Mouse (Mus musculus) cerebellum, postnatal 4 days (tissue): ENCODE measurements around the gene Ccdc183.

ENCODE experiments used
- DNase-seq, 2 experiments: peaks; one replicate each; pipeline ENCODE4 v3.0.0; 2022; ENCODE audit warnings: low spot score in 2 of 2, mixed read lengths in 1 of 2

The Ccdc183 gene

DNA sequence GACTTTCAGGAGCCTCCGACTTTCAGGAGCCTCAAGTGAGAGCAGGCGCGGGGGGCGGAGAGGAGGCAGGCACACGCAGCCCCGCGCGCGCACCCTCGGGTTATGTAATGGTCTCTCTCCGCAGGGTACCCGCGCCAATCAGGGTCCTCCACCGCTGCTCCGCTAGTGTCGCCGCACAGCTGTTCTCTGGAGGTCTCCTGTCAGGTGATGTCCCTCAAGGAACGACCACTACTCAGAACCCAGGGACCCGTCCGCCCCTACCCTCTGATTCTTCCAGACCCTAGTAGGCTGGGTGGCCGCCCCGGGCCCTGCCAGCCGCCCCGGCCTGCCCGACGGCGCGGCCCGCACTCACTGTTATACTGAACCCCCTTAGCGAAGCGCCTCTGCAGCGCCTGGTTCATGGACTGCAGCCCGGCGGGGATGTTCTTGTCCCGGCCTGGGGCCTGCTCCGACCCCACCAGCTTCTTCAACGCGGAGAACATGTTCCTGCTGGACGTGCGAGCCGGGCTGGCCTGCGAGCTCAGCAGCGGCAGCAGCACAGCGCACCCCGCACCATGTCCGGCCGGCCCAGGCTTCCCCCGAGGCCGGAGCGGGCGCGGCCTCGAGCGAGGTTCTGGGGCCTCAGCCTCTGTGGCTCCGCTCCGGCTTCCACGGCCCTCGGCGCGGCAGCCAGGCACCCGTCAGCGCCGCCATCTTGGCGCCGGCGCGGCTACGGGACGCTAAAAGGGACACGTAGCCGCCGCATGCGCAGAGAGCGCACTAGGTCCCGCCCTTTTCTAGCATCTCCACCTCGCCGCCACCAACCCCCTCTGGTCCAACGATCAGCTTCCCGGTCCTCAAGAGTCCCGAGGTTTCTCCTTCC is 9.5 kb downstream of the Ccdc183 start, which contains the start of gene Rabl6:
Gene Rabl6, minus strand, starts transcription at position 761 of the 862 bp plus-strand sequence.
- DNase-seq: peak; percentile 70 to 88

DNA sequence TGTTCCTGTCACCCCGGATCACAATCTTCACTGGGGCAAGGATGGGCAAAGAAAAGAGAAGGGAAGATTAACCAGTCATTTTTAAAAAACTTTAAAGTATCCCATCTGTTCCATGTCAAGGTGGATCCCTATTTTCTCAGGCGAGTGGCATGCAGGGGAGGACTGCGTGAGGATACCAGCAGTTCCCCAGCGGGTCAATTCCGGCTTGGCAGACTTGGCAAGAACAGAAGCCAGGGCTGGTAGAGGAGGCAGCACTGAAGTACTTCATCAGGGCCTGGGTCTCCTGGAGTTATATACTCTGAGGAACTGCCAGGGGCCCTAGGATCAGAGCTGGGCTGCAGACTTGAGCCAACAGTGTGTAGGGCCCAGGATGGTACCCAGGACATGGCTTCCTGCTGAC is 15.0 kb downstream of the Ccdc183 start:
- no peak for DNase-seq

DNA sequence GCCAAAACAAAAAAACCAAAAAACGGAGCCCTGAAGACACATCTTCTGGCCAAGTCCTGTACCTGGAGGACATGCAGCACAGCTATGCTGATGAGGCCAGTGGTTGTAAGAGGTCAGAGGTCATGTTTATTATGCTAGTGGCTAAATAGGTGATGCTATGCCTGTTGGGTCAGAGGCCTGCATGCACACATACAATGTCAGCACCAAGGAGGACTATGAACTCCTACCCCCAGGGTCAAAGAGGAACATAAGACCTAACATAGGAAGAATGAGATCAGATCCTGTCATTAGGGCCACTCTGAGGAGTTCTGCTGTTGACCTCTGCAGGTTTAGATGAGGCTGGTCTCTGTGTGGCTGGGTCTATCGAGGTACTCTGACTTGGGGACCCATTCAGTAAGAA is 17.4 kb downstream of the Ccdc183 start:
- DNase-seq: no peak

DNA sequence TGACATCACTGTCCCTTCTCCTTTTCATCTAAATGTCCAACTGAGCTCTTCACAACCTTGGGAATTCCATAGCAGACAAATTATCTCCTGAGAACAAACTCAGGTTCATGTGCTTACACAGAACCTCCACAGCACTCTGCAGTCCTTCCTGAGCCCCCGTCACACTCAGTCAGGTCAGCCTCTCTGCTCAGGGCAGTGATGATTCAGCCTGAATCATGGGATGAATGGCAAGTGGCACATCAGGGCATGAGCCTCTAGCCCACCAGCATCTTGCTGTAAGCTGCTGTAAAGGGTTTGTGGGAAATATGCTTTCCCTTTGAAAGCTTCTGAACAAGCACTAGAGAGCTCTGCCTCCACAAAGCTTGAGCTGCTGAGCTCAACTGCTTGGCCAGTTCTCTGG is 18.7 kb downstream of the Ccdc183 start:
- DNase-seq: no peak

DNA sequence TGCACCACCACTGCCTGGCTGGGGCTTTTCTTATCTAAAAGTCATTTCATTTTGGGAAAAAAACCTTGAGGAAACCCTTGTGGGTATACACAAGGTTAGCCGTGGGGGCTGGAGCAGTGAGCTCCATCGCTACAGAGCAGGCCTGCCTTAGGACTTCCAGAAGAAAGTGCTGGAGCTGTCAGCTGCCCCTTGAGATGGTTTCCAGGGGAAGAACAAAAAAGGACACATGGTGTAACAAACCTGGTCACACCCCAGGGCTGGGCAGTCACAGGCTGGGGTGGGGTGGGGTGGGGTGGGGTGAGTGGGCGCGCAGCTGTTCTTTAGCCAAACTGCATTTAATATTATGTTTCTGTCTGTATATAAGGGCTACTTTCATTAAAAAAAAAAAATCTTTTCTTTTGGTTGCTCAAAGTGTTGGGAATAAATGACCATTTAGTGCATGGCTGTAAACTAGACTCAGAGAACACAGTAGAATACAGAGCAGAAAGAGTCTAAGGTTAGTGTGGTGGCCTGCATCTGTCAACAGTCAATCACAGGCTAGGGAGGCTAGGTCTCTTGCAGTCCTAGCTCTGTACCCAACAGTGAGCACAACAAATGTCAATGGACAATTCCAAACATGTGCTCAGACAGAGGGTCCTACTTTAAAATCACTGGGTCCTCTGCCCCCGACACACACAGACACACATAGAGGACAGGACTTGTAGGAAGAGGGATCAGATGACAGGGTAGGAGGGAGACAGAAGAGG is 20.5 kb downstream of the Ccdc183 start:
- DNase-seq: no peak

- DNase-seq: no peak
These were observed 25.6 kb downstream of the Ccdc183 start for GRCm38 (mm10) chr2:25591863-25592262.

DNA sequence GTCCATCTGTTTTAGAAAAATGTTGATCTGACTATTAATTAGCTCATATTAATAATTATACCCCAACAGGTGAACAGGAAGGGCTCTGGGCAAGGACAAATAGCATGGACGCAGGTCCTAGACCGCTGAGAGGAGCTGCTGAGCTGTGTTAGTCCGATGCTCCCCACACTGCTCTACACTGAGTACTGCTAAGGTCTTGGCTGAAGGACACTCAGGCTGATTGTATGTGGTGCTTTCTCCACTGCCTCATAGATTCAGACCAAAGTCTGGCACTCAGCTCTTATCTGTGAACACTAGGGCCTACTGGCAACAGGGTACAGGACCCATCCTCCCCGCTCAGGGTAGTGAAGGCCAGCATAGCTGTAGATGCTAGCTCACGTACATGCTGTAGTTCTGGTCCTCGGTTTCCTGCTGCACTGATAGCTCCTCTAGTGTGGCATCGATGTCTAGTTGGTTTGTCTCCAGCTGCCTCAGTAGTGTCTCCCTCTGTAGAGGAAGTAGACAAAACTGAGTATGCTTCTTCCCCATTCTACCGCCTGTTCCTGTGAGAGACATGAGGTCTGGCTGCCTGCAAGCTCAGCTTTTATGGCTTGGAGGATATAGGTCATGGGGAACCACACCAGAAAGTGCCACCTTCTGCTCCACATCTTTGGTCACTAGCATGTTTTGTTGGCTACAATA is 29.1 kb downstream of the Ccdc183 start:
- no peak for DNase-seq

- DNase-seq: no peak
These were observed 30.2 kb downstream of the Ccdc183 start for GRCm38 (mm10) chr2:25587290-25587689.

DNA sequence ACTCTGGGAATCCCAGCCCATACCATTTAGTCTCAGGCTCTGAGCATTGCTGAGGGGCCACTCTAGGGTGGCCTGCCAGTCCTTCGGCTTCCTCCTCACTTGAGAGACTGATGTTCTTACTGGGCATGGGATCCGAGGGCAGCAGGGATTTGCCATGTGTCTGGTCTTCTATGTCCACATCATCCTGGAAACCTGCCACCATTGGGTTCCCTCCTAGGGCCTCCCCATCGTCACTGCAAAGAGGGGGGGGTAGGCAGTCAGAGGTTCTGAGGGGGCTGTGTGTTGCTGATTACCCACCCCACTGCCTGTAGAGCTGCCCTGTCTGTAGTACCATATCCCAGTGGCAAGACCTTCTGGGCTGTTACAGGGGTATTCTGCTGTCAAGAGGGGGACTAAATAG is 31.9 kb downstream of the Ccdc183 start:
- DNase-seq: no peak

DNA sequence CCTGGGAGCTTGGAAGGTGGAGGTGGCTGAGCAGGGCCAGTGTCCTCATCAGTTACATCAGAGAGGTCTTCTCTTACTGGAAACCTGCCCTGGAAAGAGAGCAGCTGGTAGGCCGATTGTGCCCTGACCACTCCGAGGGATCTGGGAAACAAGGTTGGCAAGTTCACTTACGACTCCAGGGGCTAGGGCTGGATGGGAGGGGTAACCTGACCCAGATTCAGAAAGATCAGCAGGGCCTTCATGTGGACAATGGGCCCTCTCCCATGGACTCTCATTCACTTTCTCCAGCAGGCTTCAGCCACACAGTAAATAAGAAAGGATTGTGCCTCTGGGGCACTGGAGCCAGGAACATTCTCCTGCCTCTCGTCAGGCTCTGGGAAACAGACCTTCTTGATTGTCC is 32.6 kb downstream of the Ccdc183 start:
- DNase-seq: no peak

DNA sequence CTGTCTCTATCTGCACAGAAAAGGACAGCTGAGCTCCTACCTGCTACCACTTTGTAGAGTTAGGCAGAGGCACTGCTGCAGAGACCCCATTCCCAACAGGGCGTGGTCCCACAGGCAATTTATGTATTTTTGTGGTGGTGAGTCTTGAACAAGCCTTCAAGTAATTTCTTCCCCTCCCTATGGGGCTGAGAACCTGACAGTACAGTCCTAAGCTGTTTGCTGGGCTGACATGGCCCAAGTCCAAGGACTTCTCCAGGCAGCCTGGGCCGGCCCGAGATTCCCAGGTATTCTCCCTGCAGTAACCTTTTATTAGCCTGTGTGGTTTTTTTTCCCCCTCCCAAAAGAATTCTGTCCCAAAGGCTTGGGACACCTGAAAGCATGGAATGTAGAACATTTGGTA is 33.3 kb downstream of the Ccdc183 start:
- no peak for DNase-seq

GRCm38 (mm10) chr2:25583571-25583970 is 33.9 kb downstream of the Ccdc183 start:
- no peak for DNase-seq

DNA sequence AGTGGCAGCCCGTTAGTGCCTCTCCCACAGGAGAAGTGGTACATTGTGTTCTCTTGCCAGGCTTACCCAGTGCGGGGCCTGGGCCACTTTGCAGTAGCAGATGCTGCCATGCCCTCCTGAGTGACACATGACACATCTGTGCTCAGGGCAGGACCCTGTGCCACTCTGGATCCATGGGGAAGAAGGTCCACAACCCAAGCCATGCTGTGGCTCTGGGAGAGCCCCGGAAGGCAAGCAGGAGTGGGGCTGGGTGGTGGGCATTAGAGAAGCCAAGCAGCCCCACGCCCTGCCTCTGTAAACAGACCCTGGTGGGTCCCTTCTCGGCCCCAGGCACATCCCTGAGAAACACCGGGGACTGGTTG is 34.4 kb downstream of the Ccdc183 start:
- no peak for DNase-seq

- DNase-seq: peak in 1 of 2 experiments; percentile 54
These were observed 34.9 kb downstream of the Ccdc183 start for GRCm38 (mm10) chr2:25582466-25583119.

DNA sequence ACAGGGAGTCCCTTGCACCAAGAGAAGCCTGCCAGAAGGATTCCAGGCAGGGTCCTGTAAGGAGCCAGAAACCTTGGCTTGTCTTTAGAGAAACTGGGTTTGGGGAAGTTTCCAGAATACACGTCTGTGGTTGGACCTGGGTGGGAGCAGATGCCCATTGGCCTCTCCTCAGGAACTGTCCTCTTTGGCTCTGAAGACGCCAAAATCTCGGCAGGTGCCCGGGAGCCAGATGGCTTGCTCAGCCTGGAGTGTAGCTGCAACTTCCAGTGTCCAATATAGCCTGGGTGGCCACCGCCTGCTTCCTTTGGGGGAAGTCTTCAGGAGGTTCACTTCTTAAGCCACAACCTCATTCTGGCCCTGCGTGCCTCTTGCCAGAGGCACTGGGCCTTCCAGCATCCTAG is 35.6 kb downstream of the Ccdc183 start:
- peak in 1 of 2 experiments; percentile 73 for DNase-seq

GRCm38 (mm10) chr2:25581294-25581864 is 36.1 kb downstream of the Ccdc183 start, which contains the start of gene Ajm1:
Gene Ajm1 (minus strand): TSS chr2:25581757.
- peak in 1 of 2 experiments; percentile 73 for DNase-seq

- no peak for DNase-seq
These were observed 36.8 kb downstream of the Ccdc183 start for GRCm38 (mm10) chr2:25580621-25581101.

DNA sequence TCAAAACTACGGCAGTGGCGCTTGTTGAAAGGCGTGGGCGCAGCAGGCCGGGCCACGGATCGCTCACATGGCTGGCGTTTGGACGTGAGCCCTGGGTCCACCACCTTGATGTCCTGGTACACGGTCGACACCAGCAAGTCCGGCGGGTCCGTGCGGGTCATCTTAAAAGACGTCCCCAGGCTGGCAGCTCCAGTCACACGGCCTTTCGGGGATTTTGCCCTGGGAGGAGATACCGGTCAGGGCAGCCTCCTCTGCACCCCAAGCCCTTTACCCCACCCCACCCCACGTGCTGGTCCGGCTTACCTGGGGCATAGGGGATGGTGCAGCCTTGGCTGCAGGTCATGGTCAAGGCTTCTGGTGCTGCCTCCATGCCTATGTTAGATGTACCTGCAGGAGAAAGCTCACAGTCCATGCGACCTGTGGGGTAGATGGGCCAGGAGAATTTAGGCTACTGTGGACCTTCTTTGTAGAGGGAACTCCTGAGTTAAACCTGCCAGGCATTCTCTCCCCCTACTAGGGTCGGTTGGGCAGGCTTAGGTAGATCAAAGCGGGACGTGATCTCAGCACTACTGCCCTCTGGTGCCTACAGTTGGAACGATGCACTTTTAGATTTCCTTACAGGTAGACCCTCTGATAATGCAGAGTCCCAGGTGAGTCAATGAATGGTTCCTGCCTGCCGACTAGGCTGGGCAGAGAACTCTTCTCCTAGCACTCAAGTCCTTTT is 37.6 kb downstream of the Ccdc183 start:
- DNase-seq: peak in 1 of 2 experiments; percentile 64

DNA sequence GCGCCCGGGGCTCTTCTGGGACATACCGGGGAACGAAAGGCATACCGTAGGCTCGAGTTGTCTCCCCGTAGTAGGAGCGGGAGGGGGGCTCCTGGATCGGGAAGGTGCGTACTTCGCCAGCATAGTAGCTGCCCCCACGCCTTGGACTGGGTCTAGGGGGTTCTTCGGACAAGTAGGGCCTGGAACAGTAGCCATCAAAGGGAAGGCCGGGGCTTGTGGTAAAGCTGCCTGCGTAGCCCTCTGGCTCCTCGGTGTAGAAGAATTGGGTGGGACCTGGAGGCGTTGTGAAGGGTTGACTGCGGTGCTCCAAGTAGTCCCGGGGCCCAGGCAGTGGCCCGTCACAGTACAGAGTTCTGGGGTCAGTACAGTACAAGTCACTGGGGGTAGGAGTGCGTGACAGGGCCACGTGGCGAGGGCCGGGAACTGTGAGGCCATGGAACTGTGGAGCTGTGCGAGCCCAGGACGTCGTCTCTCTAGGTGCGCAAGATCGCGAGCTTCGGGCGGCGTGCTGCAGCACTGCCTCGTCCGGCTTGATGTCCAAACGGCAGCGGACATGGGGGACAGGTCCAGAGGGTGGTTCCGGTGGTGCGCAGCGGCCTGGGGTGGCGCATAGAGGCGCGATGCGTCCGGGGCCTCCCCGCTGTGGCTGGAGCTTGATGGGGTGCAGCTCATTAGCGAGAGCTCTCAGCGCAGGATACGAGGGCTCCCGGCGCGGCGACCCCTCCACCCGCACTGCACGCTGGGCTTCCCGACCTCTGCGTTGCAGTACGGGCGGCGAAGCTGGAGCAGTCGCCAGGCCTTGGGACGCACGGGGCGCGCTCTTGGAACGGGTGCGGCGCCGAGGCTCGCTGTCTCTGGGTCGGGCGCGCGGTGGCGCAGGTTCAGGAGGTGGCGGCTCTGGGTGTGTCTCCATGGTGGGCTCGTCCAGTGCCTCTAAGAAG is 38.4 kb downstream of the Ccdc183 start:
- DNase-seq: peak in 1 of 2 experiments; percentile 28
